Mouse (Mus musculus): ENCODE measurements around the gene Nog. TPM values are rescaled to one million over a fixed set of nuclear protein-coding genes. Genes with fewer than 3 reads are reported as not detected.

The Nog gene
- polyA plus RNA-seq, 1 experiment from 2014 or later: 1.9 TPM

DNA sequence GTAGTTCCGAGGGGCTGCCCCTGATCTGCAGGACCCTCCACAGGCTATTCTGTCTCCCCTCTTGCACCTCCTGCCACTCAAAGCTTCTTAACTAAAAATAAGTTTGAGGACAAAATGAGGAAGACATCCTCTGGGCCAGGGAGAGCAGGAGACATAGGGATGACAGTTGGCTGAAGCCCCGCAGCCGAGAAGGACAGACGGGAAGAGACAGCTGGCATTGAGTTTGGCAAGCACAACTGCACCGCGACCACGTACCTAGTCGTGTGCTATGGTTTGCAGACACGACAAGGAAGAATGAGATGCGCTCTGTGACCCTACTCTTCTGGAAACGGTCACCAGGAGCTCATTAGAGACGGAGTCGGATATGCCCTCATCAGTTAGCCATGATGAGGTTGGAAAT, 48.2 kb downstream of the Nog start:
- no peak overlapping the region for H3K4me2 ChIP-seq
- 78% methylated on average over 13 of the region's 13 CpGs for WGBS (ENCODE audit: insufficient replicate concordance)
- H3K27me3 ChIP-seq (ENCODE audit: control insufficient read depth, insufficient read depth, low read length): no peaks in the 10 kb centered on the region
- H3K9ac ChIP-seq (ENCODE audit: low read depth, low read length): no peak overlapping the region
- no peak overlapping the region for H3K4me3 ChIP-seq (ENCODE audit: low read depth, low read length)
- no peak overlapping the region for H3K27ac ChIP-seq (ENCODE audit: low read depth, low read length)
- H3K9me3 ChIP-seq (replicated peaks; ENCODE audit: control insufficient read depth, low read length): 0 out of 2 replicates have a peak, but pooled peaks cover 2% of the 10 kb centered on the region
- peaks cover 10% of the 10 kb centered on the region for H3K4me1 ChIP-seq (ENCODE audit: control insufficient read depth, insufficient read depth, low read length)
- no peaks in the 10 kb centered on the region for H3K36me3 ChIP-seq (ENCODE audit: control insufficient read depth, insufficient read depth, low read length)
- no peak for ATAC-seq (replicated peaks; ENCODE audit: insufficient number of reproducible peaks, low FRiP score, low TSS enrichment)

Other genes with a start within 250 kb of the Nog start
- gene Dgke, start 235.5 kb downstream of the Nog start, polyA plus RNA-seq (2014; fragmentation: Nextera tagmentation; extraction: Ambion mirVana): 4.2 and 4.5 TPM in 2 replicates
- gene Gm525, start 228.5 kb downstream of the Nog start, polyA plus RNA-seq (2014; fragmentation: Nextera tagmentation; extraction: Ambion mirVana): not detected in 2 replicates

All from heart, embryonic 11.5 days (tissue).